Mouse (Mus musculus) MEL (cell line): ENCODE results near the gene Thbs4. TPM values are rescaled to one million over a fixed set of nuclear protein-coding genes. Genes with fewer than 3 reads are reported as not detected.

ENCODE experiments used
- DNase-seq: peaks from one replicate; pipeline ENCODE4 v3.0.0; 2011; ENCODE audit warnings: low read depth, low spot score
- H3K27ac ChIP-seq: 2 replicates; pipeline ENCODE4 v1.5.1; 2012; ENCODE audit warnings: low read depth, mild to moderate bottlenecking, control low read depth, low read length, moderate library complexity; ENCODE audit not compliant: control insufficient read depth
- H3K27me3 ChIP-seq, 2 experiments: fragments of 150-350 bp in 1 of 2; sonication (generic) in 1 of 2; 2 replicates each; pipeline ENCODE4 v1.6.1; 2012; ENCODE audit warnings: low read length in 2 of 2, mild to moderate bottlenecking in 2 of 2, improper control_type of control experiment in 1 of 2, moderate library complexity in 1 of 2; ENCODE audit not compliant: insufficient read depth in 2 of 2, control insufficient read depth in 1 of 2
- H3K36me3 ChIP-seq, 2 experiments: 2 replicates each; pipeline ENCODE4 v1.6.1; 2012 to 2014; ENCODE audit warnings: low read length in 2 of 2, improper control_type of control experiment in 1 of 2, inconsistent platforms in 1 of 2, mild to moderate bottlenecking in 1 of 2; ENCODE audit not compliant: insufficient read depth in 2 of 2, control insufficient read depth in 1 of 2
- H3K4me1 ChIP-seq, 2 experiments: fragments of 150-350 bp in 1 of 2; sonication (generic) in 1 of 2; 2 replicates each; pipeline ENCODE4 v1.6.1; 2012; ENCODE audit warnings: low read length in 2 of 2, improper control_type of control experiment in 1 of 2, mild to moderate bottlenecking in 1 of 2; ENCODE audit not compliant: insufficient read depth in 2 of 2, control insufficient read depth in 1 of 2
- H3K4me3 ChIP-seq, 2 experiments: fragments of 150-350 bp in 1 of 2; sonication (generic) in 1 of 2; 2 replicates each; pipeline ENCODE4 v1.5.1; 2012; ENCODE audit warnings: low read depth in 2 of 2, low read length in 2 of 2, mild to moderate bottlenecking in 2 of 2, moderate library complexity in 2 of 2, control low read depth in 1 of 2, improper control_type of control experiment in 1 of 2; ENCODE audit not compliant: control insufficient read depth in 1 of 2, insufficient read depth in 1 of 2
- H3K79me2 ChIP-seq: 2 replicates; pipeline ENCODE4 v1.6.1; 2012; ENCODE audit warnings: mild to moderate bottlenecking, low read length, moderate library complexity; ENCODE audit not compliant: control insufficient read depth, poor library complexity, insufficient read depth
- H3K9ac ChIP-seq: 2 replicates; pipeline ENCODE4 v1.6.1; 2012; ENCODE audit warnings: low read depth, mild to moderate bottlenecking, control low read depth, low read length, moderate library complexity; ENCODE audit not compliant: control insufficient read depth, poor library complexity, severe bottlenecking
- H3K9me3 ChIP-seq: fragments of 150-350 bp; sonication (generic); replicated peaks from 2 replicates; pipeline ENCODE4 v1.6.1; 2012; ENCODE audit warnings: mild to moderate bottlenecking, low read length, improper control_type of control experiment, moderate library complexity; ENCODE audit not compliant: insufficient read depth
- BHLHE40 ChIP-seq: IDR thresholded peaks from 2 replicates; pipeline ENCODE4 v1.6.1; 2012; ENCODE audit warnings: low read depth, mild to moderate bottlenecking, inconsistent platforms, low read length, improper control_type of control experiment, borderline replicate concordance
- CHD1 ChIP-seq: IDR thresholded peaks from 2 replicates; pipeline ENCODE4 v1.6.1; 2012; ENCODE audit warnings: low read depth, mild to moderate bottlenecking, inconsistent platforms, low read length, improper control_type of control experiment
- CHD2 ChIP-seq: IDR thresholded peaks from 2 replicates; pipeline ENCODE4 v1.6.1; 2011; ENCODE audit warnings: low read length, improper control_type of control experiment
- ELF1 ChIP-seq: IDR thresholded peaks from 2 replicates; pipeline ENCODE4 v1.6.1; 2014; ENCODE audit warnings: low read depth, mild to moderate bottlenecking, inconsistent platforms, low read length, improper control_type of control experiment, moderate library complexity
- JUND ChIP-seq: IDR thresholded peaks from 2 replicates; pipeline ENCODE4 v1.6.1; 2011; ENCODE audit warnings: low read depth, mild to moderate bottlenecking, improper control_type of control experiment, low read length
- KAT2A ChIP-seq: conservative IDR thresholded peaks from 2 replicates; pipeline ENCODE4 v1.6.1; 2012; ENCODE audit warnings: low read depth, low read length, improper control_type of control experiment, inconsistent platforms
- MAFK ChIP-seq: IDR thresholded peaks from 2 replicates; pipeline ENCODE4 v1.6.1; 2011; ENCODE audit warnings: low read depth, mild to moderate bottlenecking, low read length, improper control_type of control experiment, borderline replicate concordance
- MAX ChIP-seq: IDR thresholded peaks from 2 replicates; pipeline ENCODE4 v1.6.1; 2011; ENCODE audit warnings: low read length, improper control_type of control experiment
- MAZ ChIP-seq: IDR thresholded peaks from 2 replicates; pipeline ENCODE4 v1.6.1; 2012; ENCODE audit warnings: low read depth, mild to moderate bottlenecking, inconsistent platforms, low read length, improper control_type of control experiment
- MEF2A ChIP-seq: IDR thresholded peaks from 2 replicates; pipeline ENCODE4 v1.6.1; 2014; ENCODE audit warnings: low read depth, mild to moderate bottlenecking, inconsistent platforms, low read length, improper control_type of control experiment; ENCODE audit not compliant: poor library complexity, insufficient replicate concordance, severe bottlenecking; ENCODE audit errors: extremely low read depth
- MYB ChIP-seq: IDR thresholded peaks from 2 replicates; pipeline ENCODE4 v1.6.1; 2011; ENCODE audit warnings: mild to moderate bottlenecking, low read depth, low read length, improper control_type of control experiment
- MYC ChIP-seq: IDR thresholded peaks from 2 replicates; pipeline ENCODE4 v1.6.1; 2011; ENCODE audit warnings: low read depth, mild to moderate bottlenecking, low read length, improper control_type of control experiment, moderate library complexity
- POLR2A ChIP-seq, 2 experiments: IDR thresholded peaks; 2 replicates each; pipeline ENCODE4 v1.6.1; 2011 to 2012; ENCODE audit warnings: low read length in 2 of 2, mild to moderate bottlenecking in 2 of 2, control low read depth in 1 of 2, improper control_type of control experiment in 1 of 2, low read depth in 1 of 2, moderate library complexity in 1 of 2; ENCODE audit not compliant: control insufficient read depth in 1 of 2, insufficient read depth in 1 of 2, poor library complexity in 1 of 2
- RAD21 ChIP-seq: IDR thresholded peaks from 2 replicates; pipeline ENCODE4 v1.6.1; 2011; ENCODE audit warnings: mild to moderate bottlenecking, low read depth, low read length, improper control_type of control experiment
- TAL1 ChIP-seq: IDR thresholded peaks from 2 replicates; pipeline ENCODE4 v1.6.1; 2012; ENCODE audit warnings: mild to moderate bottlenecking, inconsistent platforms, low read length, moderate library complexity, mixed read lengths
- TCF12 ChIP-seq: IDR thresholded peaks from 2 replicates; pipeline ENCODE4 v1.6.1; 2014; ENCODE audit warnings: low read depth, mild to moderate bottlenecking, inconsistent platforms, low read length, improper control_type of control experiment, moderate library complexity
- USF1 ChIP-seq: IDR thresholded peaks from 2 replicates; pipeline ENCODE4 v1.6.1; 2014; ENCODE audit warnings: low read depth, mild to moderate bottlenecking, inconsistent platforms, low read length, improper control_type of control experiment, moderate library complexity
- ZC3H11A ChIP-seq: IDR thresholded peaks from 2 replicates; pipeline ENCODE4 v1.6.1; 2012; ENCODE audit warnings: low read depth, mild to moderate bottlenecking, inconsistent platforms, low read length, improper control_type of control experiment
- ZKSCAN1 ChIP-seq: IDR thresholded peaks from 2 replicates; pipeline ENCODE4 v1.6.1; 2012; ENCODE audit warnings: low read depth, mild to moderate bottlenecking, inconsistent platforms, low read length, improper control_type of control experiment, moderate library complexity
- ZMIZ1 ChIP-seq: IDR thresholded peaks from 2 replicates; pipeline ENCODE4 v1.6.1; 2012; ENCODE audit warnings: low read depth, mild to moderate bottlenecking, inconsistent platforms, low read length, improper control_type of control experiment, moderate library complexity
- polyA plus RNA-seq, 2 experiments: library from polyadenylated mRNA; stranded (reverse) in 1 of 2; unstranded in 1 of 2; fragments of >175 nt in 1 of 2; fragments of >200 nt in 1 of 2; gene quantifications; 2 replicates each; pipeline versions ENCODE4 v1.2.1 to v1.2.4; 2012; ENCODE audit warnings: low replicate concordance in 2 of 2, low read depth in 1 of 2; ENCODE audit not compliant: insufficient read length in 2 of 2, insufficient read depth in 1 of 2, missing spikeins in 1 of 2
- total RNA-seq: library from RNA; depleted of rRNA; stranded (reverse); fragments of 300-350 nt; gene quantifications from 2 replicates; pipeline ENCODE4 v1.2.3, GENCODE M21; 2012

Gene Thbs4
- total and polyA plus RNA-seq, 3 experiments = not detected

- TF ChIP-seq USF1 = peak; percentile 50
- no peak for TF ChIP-seq TAL1
- no peak overlapping the region for H3K9ac ChIP-seq
- H3K4me3 ChIP-seq = no peak overlapping the region
- H3K79me2 ChIP-seq = no peaks in the 10 kb centered on the region
- DNase-seq = no peak
- H3K27ac ChIP-seq = no peak overlapping the region
- H3K36me3 ChIP-seq = no peaks in the 10 kb centered on the region
- no peaks in the 10 kb centered on the region for H3K9me3 ChIP-seq
- no peaks in the 10 kb centered on the region for H3K4me1 ChIP-seq
- peaks cover 0 to 1% of the 10 kb centered on the region in 2 experiments; a peak in 1 of 4 replicates for H3K27me3 ChIP-seq
Observed at GRCm38 (mm10) chr13:92774887-92775286, 19.7 kb downstream of the Thbs4 start.

DNA sequence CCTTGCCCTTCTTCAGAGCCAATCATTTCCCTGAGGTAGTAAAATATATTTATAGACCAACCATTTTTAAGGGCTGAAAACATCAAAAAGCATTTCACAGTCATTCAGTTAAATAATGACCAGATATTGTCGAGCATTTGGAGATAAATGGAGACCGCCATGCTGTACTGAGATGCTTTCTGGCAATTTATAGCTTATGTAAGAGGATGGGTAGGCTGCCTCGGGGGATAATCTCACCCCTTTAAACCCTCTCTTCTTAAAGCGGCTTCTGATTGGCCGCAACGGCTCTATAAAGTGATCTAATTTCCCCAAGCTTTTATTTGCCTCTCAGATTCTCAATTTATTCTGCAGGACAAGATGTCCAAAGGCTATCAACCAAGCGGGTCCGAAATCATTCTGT is 22.1 kb downstream of the Thbs4 start:
- H3K36me3 ChIP-seq = no peaks in the 10 kb centered on the region
- peaks cover 0 to 2% of the 10 kb centered on the region in 2 experiments; a peak in 1 of 4 replicates for H3K27me3 ChIP-seq
- DNase-seq = no peak
- no peak for TF ChIP-seq BHLHE40
- TF ChIP-seq JUND = no peak
- no peak for TF ChIP-seq ZC3H11A
- TF ChIP-seq ELF1 = no peak
- no peak for TF ChIP-seq MAFK
- no peak for TF ChIP-seq ZKSCAN1
- no peak for TF ChIP-seq POLR2A (IDR thresholded peaks at IDR 0.05; ENCODE audit: control insufficient read depth in 1 of 2, insufficient read depth in 1 of 2, low read depth in 1 of 2, low read length in 2 of 2, poor library complexity in 1 of 2)
- TF ChIP-seq MAX = no peak
- TF ChIP-seq CHD1 = no peak
- TF ChIP-seq RAD21 = no peak
- no peak for TF ChIP-seq TCF12
- no peak for TF ChIP-seq KAT2A
- no peak for TF ChIP-seq USF1
- TF ChIP-seq MYC = no peak
- no peak for TF ChIP-seq MEF2A
- TF ChIP-seq MAZ = no peak
- TF ChIP-seq CHD2 = no peak
- no peak for TF ChIP-seq MYB
- TF ChIP-seq ZMIZ1 = no peak
- H3K27ac ChIP-seq = no peak overlapping the region
- H3K4me3 ChIP-seq = no peak overlapping the region
- no peaks in the 10 kb centered on the region for H3K9me3 ChIP-seq
- no peak overlapping the region for H3K9ac ChIP-seq
- no peaks in the 10 kb centered on the region for H3K79me2 ChIP-seq
- H3K4me1 ChIP-seq = no peaks in the 10 kb centered on the region
